Mouse (Mus musculus): ENCODE data around the gene Nol12. TPM values are rescaled to one million over a fixed set of nuclear protein-coding genes. Genes with fewer than 3 reads are reported as not detected.

Gene Nol12
- polyA plus RNA-seq, 1 experiment: 45.1 TPM

- Histone ChIP-seq H3K9ac (ENCODE audit: low read depth, poor library complexity, severe bottlenecking) (peak overlapping the region; percentile 38), H3K4me1 (ENCODE audit: control insufficient read depth, insufficient read depth, low read length) (no peaks in the 10 kb centered on the region), H3K36me3 (ENCODE audit: control insufficient read depth, insufficient read depth, low read length, poor library complexity, severe bottlenecking) (no peaks in the 10 kb centered on the region), H3K27ac (ENCODE audit: insufficient read depth, low read length) (no peak overlapping the region), H3K9me3 (replicated peaks; ENCODE audit: control insufficient read depth, insufficient read depth, low read length, poor library complexity, severe bottlenecking) (no peaks in the 10 kb centered on the region), H3K4me3 (ENCODE audit: low read depth, low read length) (no peak overlapping the region), H3K27me3 (ENCODE audit: control insufficient read depth, insufficient read depth, low read length, poor library complexity, severe bottlenecking) (no peaks in the 10 kb centered on the region)
- TF ChIP-seq CTCF (IDR thresholded peaks at IDR 0.05; ENCODE audit: low read depth, low read length): no peak
- TF ChIP-seq POLR2A (IDR thresholded peaks at IDR 0.05; ENCODE audit: insufficient read depth, low read length): no peak
Measured at GRCm38 (mm10) chr15:78957021-78957420, 22.3 kb downstream of the Nol12 start.

- TF ChIP-seq POLR2A (IDR thresholded peaks at IDR 0.05; ENCODE audit: insufficient read depth, low read length) (no peak), EP300 (IDR thresholded peaks at IDR 0.05; ENCODE audit: insufficient read depth, low read depth, low read length) (no peak), CTCF (IDR thresholded peaks at IDR 0.05; ENCODE audit: low read depth, low read length) (no peak)
- Histone ChIP-seq H3K4me1 (ENCODE audit: control insufficient read depth, insufficient read depth, low read length) (no peaks in the 10 kb centered on the region), H3K27me3 (ENCODE audit: control insufficient read depth, insufficient read depth, low read length, poor library complexity, severe bottlenecking) (no peaks in the 10 kb centered on the region), H3K4me3 (ENCODE audit: low read depth, low read length) (no peak overlapping the region), H3K9ac (ENCODE audit: low read depth, poor library complexity, severe bottlenecking) (no peak overlapping the region), H3K27ac (ENCODE audit: insufficient read depth, low read length) (no peak overlapping the region), H3K9me3 (replicated peaks; ENCODE audit: control insufficient read depth, insufficient read depth, low read length, poor library complexity, severe bottlenecking) (no peaks in the 10 kb centered on the region), H3K36me3 (ENCODE audit: control insufficient read depth, insufficient read depth, low read length, poor library complexity, severe bottlenecking) (no peaks in the 10 kb centered on the region)
Measured at GRCm38 (mm10) chr15:78959537-78959936, 24.8 kb downstream of the Nol12 start.

GRCm38 (mm10) chr15:78960088-78960487, 25.4 kb downstream of the Nol12 start:
- no peaks in the 10 kb centered on the region for H3K36me3 ChIP-seq (ENCODE audit: control insufficient read depth, insufficient read depth, low read length, poor library complexity, severe bottlenecking)

GRCm38 (mm10) chr15:78962885-78963284, 28.2 kb downstream of the Nol12 start:
- no peak overlapping the region for H3K27ac ChIP-seq (ENCODE audit: insufficient read depth, low read length)
- H3K4me1 ChIP-seq (ENCODE audit: control insufficient read depth, insufficient read depth, low read length): no peaks in the 10 kb centered on the region
- no peak overlapping the region for H3K4me3 ChIP-seq (ENCODE audit: low read depth, low read length)
- TF ChIP-seq CTCF (IDR thresholded peaks at IDR 0.05; ENCODE audit: low read depth, low read length) (peak; percentile 37), POLR2A (IDR thresholded peaks at IDR 0.05; ENCODE audit: insufficient read depth, low read length) (no peak), EP300 (IDR thresholded peaks at IDR 0.05; ENCODE audit: insufficient read depth, low read depth, low read length) (no peak)
- H3K27me3 ChIP-seq (ENCODE audit: control insufficient read depth, insufficient read depth, low read length, poor library complexity, severe bottlenecking): no peaks in the 10 kb centered on the region
- H3K36me3 ChIP-seq (ENCODE audit: control insufficient read depth, insufficient read depth, low read length, poor library complexity, severe bottlenecking): no peaks in the 10 kb centered on the region
- no peaks in the 10 kb centered on the region for H3K9me3 ChIP-seq (replicated peaks; ENCODE audit: control insufficient read depth, insufficient read depth, low read length, poor library complexity, severe bottlenecking)
- H3K9ac ChIP-seq (ENCODE audit: low read depth, poor library complexity, severe bottlenecking): no peak overlapping the region

More at GRCm38 (mm10) chr15:78960088-78960487, 25.4 kb downstream of the Nol12 start:
- Histone ChIP-seq H3K4me3 (ENCODE audit: low read depth, low read length) (no peak overlapping the region), H3K9ac (ENCODE audit: low read depth, poor library complexity, severe bottlenecking) (no peak overlapping the region), H3K9me3 (replicated peaks; ENCODE audit: control insufficient read depth, insufficient read depth, low read length, poor library complexity, severe bottlenecking) (no peaks in the 10 kb centered on the region), H3K4me1 (ENCODE audit: control insufficient read depth, insufficient read depth, low read length) (no peaks in the 10 kb centered on the region), H3K27ac (ENCODE audit: insufficient read depth, low read length) (no peak overlapping the region), H3K27me3 (ENCODE audit: control insufficient read depth, insufficient read depth, low read length, poor library complexity, severe bottlenecking) (no peaks in the 10 kb centered on the region)
- TF ChIP-seq POLR2A (IDR thresholded peaks at IDR 0.05; ENCODE audit: insufficient read depth, low read length): no peak
- no peak for TF ChIP-seq CTCF (IDR thresholded peaks at IDR 0.05; ENCODE audit: low read depth, low read length)
- no peak for TF ChIP-seq EP300 (IDR thresholded peaks at IDR 0.05; ENCODE audit: insufficient read depth, low read depth, low read length)

- no peak for TF ChIP-seq EP300 (IDR thresholded peaks at IDR 0.05; ENCODE audit: insufficient read depth, low read depth, low read length)
- TF ChIP-seq CTCF (IDR thresholded peaks at IDR 0.05; ENCODE audit: low read depth, low read length): no peak
- TF ChIP-seq POLR2A (IDR thresholded peaks at IDR 0.05; ENCODE audit: insufficient read depth, low read length): no peak
- H3K36me3 ChIP-seq (ENCODE audit: control insufficient read depth, insufficient read depth, low read length, poor library complexity, severe bottlenecking): no peaks in the 10 kb centered on the region
- H3K27me3 ChIP-seq (ENCODE audit: control insufficient read depth, insufficient read depth, low read length, poor library complexity, severe bottlenecking): no peaks in the 10 kb centered on the region
- H3K9ac ChIP-seq (ENCODE audit: low read depth, poor library complexity, severe bottlenecking): no peak overlapping the region
- no peaks in the 10 kb centered on the region for H3K4me1 ChIP-seq (ENCODE audit: control insufficient read depth, insufficient read depth, low read length)
- no peak overlapping the region for H3K27ac ChIP-seq (ENCODE audit: insufficient read depth, low read length)
- H3K4me3 ChIP-seq (ENCODE audit: low read depth, low read length): no peak overlapping the region
- no peaks in the 10 kb centered on the region for H3K9me3 ChIP-seq (replicated peaks; ENCODE audit: control insufficient read depth, insufficient read depth, low read length, poor library complexity, severe bottlenecking)
Measured at GRCm38 (mm10) chr15:78971626-78972025, 36.9 kb downstream of the Nol12 start.

- Histone ChIP-seq H3K36me3 (ENCODE audit: control insufficient read depth, insufficient read depth, low read length, poor library complexity, severe bottlenecking) (no peaks in the 10 kb centered on the region), H3K9me3 (replicated peaks; ENCODE audit: control insufficient read depth, insufficient read depth, low read length, poor library complexity, severe bottlenecking) (no peaks in the 10 kb centered on the region), H3K4me1 (ENCODE audit: control insufficient read depth, insufficient read depth, low read length) (no peaks in the 10 kb centered on the region), H3K9ac (ENCODE audit: low read depth, poor library complexity, severe bottlenecking) (no peak overlapping the region), H3K27me3 (ENCODE audit: control insufficient read depth, insufficient read depth, low read length, poor library complexity, severe bottlenecking) (no peaks in the 10 kb centered on the region), H3K4me3 (ENCODE audit: low read depth, low read length) (no peak overlapping the region), H3K27ac (ENCODE audit: insufficient read depth, low read length) (no peak overlapping the region)
- TF ChIP-seq POLR2A (IDR thresholded peaks at IDR 0.05; ENCODE audit: insufficient read depth, low read length): no peak
- peak; percentile 19 for TF ChIP-seq CTCF (IDR thresholded peaks at IDR 0.05; ENCODE audit: low read depth, low read length)
Measured at GRCm38 (mm10) chr15:78973950-78974349, 39.2 kb downstream of the Nol12 start.
